Mouse (Mus musculus) layer of hippocampus, adult 18-20 months (tissue): ENCODE results near the gene Klhl15. TPM values are rescaled to one million over a fixed set of nuclear protein-coding genes. Genes with fewer than 3 reads are reported as not detected.
"Not testable (repeated sequence)": the region's sequence is repeated elsewhere in the genome, so short reads cannot be mapped to it uniquely, and the experiment has no call there.

ENCODE experiments used
- DNase-seq, 2 experiments: peaks; one replicate each; pipeline ENCODE4 v3.0.0; 2022; ENCODE audit warnings: low spot score in 2 of 2
- long read RNA-seq: library from polyadenylated mRNA; stranded (forward); transcript quantifications from one replicate; pipeline ENCODE4 v2.0.0, GENCODE M21; 2021
- microRNA-seq, 2 experiments: library from miRNA; unstranded; fragments of <30 nt; microRNA quantifications; one replicate each; pipeline ENCODE4 v1.2.0; 2021
- total RNA-seq, 2 experiments: library from RNA; stranded (reverse); gene quantifications; 2 replicates each; pipeline ENCODE4 v1.2.3; 2021

Klhl15 gene
- 10 to 100 TPM; 27.1 to 29.2 TPM for total RNA-seq
- long read RNA-seq, partial matches to known transcripts, result 1 of 6 reads
- long read RNA-seq, other reads (novel, unspliced or antisense), result 3 of 6 reads

DNA sequence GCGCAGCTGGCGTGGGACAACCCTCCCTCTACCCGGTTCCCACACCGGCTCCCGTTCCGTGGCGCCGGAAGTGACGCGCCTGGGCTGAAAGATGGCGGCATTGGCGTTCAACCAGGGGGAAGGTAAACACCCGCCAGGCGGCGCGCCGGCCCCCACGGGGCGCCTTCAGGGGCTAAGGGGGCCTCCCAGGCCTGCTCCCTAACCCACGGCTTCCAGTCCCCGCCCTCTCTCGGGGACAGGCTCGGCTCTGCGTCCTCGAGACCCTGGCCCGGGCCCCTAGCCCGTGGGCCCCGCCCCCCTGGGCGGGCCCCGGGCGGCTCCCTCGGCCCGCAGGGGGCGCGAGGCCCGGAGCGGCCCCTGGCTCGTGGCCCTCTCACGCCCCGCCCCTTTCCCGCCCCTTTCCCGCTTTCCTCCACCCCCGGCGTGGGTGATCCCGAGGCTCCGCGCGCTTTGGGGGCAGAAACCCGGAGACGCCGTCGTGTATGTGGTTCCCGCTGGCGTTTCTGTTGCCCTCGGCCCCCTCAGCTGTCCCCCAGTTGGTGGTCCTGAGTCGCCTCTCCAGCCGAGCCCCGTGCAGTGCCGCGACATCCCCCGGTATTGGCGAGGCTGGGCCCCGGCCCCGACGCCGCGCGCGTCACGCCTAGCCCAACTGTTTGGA, at the start of gene Klhl15:
Gene Klhl15 (plus strand): TSS at position 68 of the 658 bp plus-strand sequence.
- DNase-seq, result peak; percentile 73 to 74

DNA sequence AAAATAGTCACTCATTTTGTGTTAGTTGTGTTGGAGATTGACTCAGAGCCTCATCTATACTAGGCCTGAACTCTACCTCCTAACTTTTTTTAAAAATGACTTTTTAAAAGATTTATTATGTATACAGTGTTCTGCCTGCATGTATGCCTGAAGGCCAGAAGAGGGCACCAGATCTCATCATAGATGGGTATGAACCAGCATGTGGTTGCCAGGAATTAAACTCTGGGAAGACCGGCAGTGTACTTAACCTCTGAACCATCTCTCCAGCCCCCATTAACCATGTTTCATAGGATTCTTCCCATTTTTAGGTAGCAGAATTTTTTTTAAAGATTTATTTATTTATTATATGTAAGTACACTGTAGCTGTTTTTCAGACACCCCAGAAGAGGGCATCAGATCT, 49.2 kb upstream of the Klhl15 start:
- no peak for DNase-seq

DNA sequence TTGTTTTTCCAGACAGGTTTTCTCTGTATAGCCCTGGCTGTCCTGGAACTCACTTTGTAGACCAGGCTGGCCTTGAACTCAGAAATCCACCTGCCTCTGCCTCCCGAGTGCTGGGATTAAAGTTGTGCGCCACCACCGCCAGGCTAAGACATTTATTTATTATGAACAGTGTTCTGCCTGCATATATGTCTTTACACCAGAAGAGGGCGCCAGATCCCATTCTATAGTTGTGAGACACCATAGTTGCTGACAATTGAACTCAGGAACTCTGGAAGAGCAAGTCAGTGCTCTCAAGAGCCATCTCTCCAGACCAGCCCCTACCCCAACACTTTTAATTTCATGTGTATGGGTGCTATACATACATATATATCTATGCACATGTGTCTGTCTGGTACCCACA, 40.5 kb upstream of the Klhl15 start:
- not testable (repeated sequence) for DNase-seq

DNA sequence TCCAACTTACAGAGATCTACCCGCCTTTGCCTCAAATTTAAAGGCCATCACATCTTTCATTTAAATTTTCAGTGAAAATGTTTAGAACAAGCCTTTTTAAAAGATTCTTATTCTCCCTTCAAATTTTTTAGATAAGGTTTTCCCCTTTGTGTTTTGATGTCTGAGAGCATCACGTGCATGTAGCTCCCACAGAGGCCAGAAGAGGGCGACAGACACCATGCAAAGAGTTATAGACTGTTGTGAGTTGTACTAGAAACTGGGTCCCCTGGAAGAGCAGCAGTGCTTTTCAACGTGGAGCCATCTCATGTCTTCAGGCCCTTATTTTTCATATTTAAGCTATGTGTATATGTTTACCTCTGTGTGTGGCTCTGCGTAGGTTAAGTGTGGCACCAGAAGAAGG, 36.6 kb upstream of the Klhl15 start:
- no peak for DNase-seq

DNA sequence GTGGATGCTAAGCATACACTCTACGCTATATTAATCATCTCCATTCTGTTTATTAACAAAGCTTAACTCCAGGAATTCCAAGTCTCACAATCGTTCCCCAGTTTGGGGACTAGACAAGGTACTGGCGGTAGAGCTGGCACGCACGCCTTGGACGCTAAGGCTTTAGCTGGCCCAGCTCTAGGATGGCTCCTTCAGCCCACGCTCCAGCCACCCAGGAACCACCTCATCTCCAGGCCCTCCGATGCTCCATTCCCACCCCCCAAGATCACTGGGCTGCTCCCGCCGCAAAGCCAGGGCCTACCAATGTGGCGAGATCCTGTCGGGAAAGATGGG, 22.2 kb upstream of the Klhl15 start:
- no peak for DNase-seq

DNA sequence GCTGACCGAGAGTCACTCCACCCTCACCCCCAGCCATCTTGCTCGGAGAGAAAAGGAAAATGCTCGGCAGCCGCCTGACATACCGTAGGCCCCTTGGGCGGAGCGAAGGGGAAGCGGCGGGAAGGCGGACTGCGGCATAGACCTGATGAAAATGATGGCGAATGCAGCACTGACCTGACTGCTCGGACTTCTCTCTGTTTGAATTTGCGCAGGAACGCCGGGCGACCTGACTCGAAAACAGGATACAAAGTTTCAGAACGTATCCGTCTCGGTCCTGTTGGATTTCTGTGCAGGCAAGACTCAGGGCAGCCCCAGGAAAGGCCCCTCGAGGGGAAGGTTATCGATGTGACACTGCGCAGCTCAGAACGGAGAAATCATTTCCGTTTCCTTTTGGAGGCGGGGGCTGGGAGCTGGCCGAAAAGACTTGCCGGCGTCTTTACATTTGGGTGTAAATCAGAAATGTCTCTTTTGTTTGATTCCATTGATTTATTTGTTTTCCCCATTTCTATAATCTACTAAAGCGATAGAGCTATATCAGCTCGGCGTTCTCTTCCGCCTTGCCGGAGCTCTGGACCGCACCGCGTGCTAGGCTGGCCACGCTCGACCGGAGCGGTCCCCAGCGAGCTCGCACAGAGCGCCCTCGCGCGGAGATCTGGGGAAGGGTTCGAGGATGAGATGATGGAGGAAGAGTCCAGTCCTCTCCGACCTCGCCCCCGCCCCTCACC, 21.6 kb upstream of the Klhl15 start, which contains the start of gene Eif2s3x:
Gene Eif2s3x (minus strand): TSS at position 266 of the 725 bp plus-strand sequence.
- DNase-seq, result peak; percentile 84 to 86

DNA sequence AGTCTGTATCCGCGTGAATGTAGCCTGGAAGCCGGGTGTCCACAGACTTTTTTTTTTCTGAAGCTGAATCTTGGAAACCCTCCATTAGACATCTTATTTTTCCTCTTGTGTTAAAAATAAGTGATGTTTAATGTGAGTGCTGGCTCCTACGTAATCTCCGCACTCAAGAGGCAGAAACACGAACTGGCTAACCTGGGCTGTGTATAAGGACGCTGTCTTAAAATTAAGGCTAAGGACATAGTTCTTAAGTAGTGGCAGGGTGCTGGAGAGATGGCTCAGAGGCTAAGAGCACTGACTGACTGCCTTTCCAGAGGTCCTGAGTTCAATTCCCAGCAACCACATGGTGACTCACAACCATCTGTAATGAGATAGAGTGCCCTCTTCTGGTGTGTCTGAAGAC, 21.0 kb upstream of the Klhl15 start:
- DNase-seq, result no peak

DNA sequence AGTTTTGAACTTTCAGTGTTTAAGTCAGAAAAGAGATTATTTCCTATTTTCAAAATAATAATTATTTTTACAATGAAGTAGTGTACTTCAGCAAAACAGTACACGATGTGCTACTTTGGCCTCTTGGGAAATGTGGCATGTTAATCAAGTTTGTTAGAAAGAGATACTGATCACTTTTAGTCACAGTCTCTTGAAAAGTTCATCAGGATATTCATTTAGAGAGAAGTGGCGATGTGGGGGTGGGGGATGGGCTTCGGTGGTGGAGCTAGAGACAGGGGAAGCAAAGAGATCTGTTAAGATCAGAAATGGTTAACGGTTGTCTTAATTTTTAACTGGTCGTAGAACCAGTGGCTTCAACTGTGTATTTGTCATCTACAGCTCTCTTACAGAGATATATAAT, 967 bp upstream of the Klhl15 start:
- no peak for DNase-seq

DNA sequence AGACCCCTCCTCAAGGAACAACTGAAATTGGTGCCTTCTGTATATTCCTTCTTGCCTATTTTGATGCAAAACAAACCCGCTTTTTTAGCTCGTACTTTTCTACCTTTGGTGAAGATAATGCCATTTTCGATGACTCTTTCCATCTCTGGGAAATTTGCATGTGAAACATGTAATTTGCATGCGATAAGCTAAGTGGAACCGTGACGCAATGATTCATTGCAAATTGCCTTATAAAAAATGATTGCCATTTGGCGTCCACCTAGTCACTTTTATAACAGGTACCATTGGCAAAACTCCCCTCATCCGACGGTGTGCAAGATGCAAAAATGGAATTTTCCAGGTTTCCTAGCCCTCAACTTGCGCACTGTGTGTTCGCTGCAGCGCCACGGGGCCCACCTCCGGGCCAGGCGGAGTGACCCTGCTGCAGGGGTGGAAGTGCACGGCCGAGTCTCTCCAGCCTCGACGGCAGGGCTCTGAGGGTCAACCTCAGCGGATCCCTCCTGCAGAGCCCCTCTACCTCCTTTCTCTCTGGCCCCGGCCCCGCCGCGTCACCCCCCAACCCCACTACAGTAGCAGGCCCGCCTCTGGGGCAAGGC, 365 bp upstream of the Klhl15 start:
- no peak for DNase-seq

DNA sequence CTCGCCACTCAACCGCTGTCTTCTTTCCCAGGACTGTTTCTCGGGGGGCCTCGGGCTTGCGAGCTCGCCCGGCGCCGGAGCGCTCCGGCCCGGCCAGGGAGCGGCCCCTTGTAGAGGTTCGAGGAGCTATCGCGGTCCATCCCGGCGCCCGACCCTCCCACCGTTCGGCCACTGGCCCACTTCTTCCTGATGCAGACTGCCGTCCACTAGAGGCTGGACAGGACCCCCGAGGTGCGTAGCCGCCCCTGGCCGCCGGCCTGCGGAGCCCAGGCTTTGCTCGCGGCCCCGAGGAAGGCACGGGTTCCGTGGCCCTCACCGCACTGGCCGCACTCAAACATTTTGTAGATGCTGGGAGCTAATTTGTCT, 774 bp downstream of the Klhl15 start:
- DNase-seq, result no peak

DNA sequence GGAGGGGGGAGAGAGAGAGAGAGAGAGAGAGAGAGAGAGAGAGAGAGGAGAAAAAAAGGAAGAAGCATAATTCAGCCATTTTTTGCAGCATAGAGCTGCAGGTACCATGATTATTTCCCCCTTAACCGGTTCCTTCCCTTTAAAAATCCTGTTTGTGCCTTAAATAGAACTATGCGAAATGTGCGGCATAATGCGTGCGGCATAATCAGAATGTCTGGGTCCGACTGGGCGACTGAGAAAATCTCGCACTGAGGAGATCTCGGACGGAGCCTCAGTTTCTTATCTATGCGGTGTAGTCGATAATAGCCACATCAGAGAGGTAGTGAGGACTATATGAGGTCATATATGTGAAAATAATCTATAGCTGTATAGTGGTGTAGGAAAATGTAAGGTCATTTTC, 1.2 kb downstream of the Klhl15 start:
- no peak for DNase-seq

DNA sequence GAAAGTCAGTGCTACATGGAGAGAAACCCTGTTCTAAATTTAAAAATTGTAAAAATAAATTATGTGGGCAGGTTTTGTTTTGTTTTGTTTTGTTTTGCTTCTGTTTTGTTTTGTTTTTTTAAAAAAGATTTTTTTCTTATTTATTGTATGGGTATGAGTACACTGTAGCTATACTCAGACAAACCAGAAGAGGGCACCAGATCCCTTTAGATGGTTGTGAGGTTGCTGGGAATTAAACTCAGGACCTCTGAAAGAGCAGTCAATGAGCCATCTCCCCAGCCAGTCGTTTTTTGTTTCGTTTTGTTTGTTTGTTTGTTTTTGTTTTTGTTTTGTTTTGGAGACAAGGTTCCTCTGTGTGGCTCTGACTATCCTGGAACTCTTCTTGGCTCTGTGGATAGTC, 54.5 kb downstream of the Klhl15 start:
- peak in 1 of 2 experiments; percentile 40 for DNase-seq

DNA sequence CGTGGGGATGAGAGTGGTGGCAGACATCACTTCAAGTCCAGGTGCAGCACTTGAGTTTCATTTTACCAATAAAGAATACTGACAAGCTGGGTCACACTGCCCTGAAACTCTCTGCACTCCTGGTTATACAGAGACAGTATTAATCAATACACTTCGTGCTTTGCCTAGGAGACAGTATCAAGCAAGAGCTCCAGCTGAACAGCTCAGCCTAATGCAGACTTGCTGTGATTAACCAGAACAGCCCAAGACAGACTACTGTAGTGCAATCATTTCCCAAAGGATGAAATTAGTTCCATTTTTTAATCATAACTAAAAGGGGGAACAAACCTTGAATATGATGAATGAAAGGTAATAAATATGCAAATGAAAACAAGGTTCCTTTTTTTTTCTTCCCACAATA, 68.5 kb downstream of the Klhl15 start:
- DNase-seq, result no peak

DNA sequence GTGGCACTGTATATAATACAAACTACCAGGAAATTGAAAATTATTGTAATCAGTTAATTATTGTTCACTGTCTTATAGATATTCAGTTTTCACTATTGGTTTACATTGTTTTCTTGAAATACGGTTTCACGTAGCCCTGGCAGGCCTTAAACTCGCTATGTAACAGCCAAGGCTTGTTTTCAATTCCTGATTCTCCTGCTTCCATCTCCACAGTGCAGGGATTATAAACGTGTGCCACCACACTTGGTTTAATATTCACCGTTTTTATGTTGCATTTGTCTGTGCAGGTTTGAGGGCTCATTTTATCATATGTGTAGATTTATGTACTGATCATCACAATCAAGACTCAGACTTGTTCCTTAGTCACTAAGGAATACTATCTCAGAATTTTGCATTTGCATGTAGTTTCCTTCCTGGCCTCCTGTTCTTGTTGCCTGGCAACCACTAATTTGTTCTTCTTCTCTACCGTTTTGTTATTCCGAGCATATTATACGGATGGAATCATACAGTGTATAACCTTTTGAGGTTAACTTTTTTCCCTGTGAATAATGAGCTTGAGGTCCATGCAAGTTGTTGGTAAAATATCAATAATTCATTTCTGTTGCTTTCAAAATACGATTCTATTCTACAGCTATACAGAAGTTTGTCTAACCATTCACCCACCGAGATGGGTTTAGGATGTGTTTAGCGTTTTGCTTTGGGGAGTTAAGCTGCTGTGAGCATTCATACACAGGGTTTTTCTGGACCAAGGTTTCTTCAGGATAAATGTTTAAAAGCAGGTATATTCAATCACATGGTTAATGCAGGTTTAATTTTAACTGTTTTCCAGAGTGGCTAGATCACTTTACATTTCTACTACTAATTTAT, 86.9 kb downstream of the Klhl15 start:
- DNase-seq, result peak in 1 of 2 experiments; percentile 12

Small RNA genes within 50 kb of the gene (microRNA-seq; reads per million reads assigned to microRNA genes)
- gene Mir7673, result 0 reads per million in 2 experiments

Other genes starting within 250 kb of the Klhl15 start
- 10 to 100 TPM; 34.1 to 36.4 TPM for gene Zfx, start 110.9 kb upstream of the Klhl15 start, total RNA-seq
- gene Eif2s3x, start 21.7 kb upstream of the Klhl15 start, total RNA-seq, result 100 to 1,000 TPM; 120 to 235 TPM
- not detected for gene Fam90a1b, start 132.2 kb downstream of the Klhl15 start, total RNA-seq
- gene Apoo, start 132.5 kb downstream of the Klhl15 start, total RNA-seq, result 10 to 100 TPM; 55.2 to 70.4 TPM